Mouse (Mus musculus) testis, adult 2 months (tissue): ENCODE results near the gene Daw1. TPM values are rescaled to one million over a fixed set of nuclear protein-coding genes. Genes with fewer than 3 reads are reported as not detected.

ENCODE experiments used
- H3K27ac ChIP-seq: fragments of 200-500 bp; 2 replicates; pipeline ENCODE4 v1.5.1; 2012; ENCODE audit warnings: low read depth, low read length; ENCODE audit not compliant: control insufficient read depth, insufficient read depth
- H3K27me3 ChIP-seq: fragments of 200-500 bp; 2 replicates; pipeline ENCODE4 v1.6.1; 2012; ENCODE audit warnings: mild to moderate bottlenecking, low read length, moderate library complexity; ENCODE audit not compliant: control insufficient read depth, insufficient read depth
- H3K36me3 ChIP-seq: fragments of 200-500 bp; 2 replicates; pipeline ENCODE4 v1.6.1; 2012; ENCODE audit warnings: mild to moderate bottlenecking, low read length; ENCODE audit not compliant: control insufficient read depth, insufficient read depth
- H3K4me1 ChIP-seq: fragments of 200-500 bp; 2 replicates; pipeline ENCODE4 v1.6.1; 2012; ENCODE audit warnings: low read length; ENCODE audit not compliant: control insufficient read depth, insufficient read depth
- H3K4me3 ChIP-seq: fragments of 200-500 bp; 2 replicates; pipeline ENCODE4 v1.5.1; 2012; ENCODE audit warnings: low read depth, mild to moderate bottlenecking, low read length, moderate library complexity, mixed read lengths; ENCODE audit not compliant: control insufficient read depth
- CTCF ChIP-seq: fragments of 200-500 bp; IDR thresholded peaks from 2 replicates; pipeline ENCODE4 v1.5.1; 2012; ENCODE audit warnings: low read depth, mild to moderate bottlenecking, inconsistent platforms, low read length, moderate library complexity; ENCODE audit not compliant: control insufficient read depth, insufficient read depth, insufficient replicate concordance
- POLR2A ChIP-seq: fragments of 200-500 bp; IDR thresholded peaks from 2 replicates; pipeline ENCODE4 v1.6.1; 2012; ENCODE audit warnings: low read depth, mild to moderate bottlenecking, inconsistent platforms, low read length, moderate library complexity; ENCODE audit not compliant: control insufficient read depth
- polyA plus RNA-seq: library from polyadenylated mRNA; depleted of rRNA; stranded (reverse); fragments of >200 nt; gene quantifications from 2 replicates; pipeline ENCODE4 v1.2.3, GENCODE M21; 2012

Daw1 gene
- polyA plus RNA-seq, 1 experiment, result 33.8 TPM

DNA sequence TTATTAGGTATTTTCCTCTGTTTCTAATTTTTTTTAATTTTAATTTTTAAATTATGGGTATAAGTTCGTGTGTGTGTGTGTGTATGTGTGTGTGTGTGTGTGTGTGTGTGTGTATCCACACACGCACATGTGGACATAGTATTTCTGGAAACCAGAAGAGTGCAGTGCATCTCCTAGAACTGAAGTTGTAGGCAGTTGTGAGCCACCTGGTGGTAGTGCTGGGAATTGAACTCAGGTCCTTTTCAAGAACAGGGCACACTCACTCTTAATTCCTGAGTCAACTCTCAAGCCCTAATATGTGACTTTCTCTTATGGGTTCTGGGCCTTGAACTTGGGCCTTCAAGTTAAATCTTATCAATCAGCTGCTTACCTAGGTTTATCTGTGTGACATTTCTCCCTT is 27.6 kb downstream of the Daw1 start:
- Histone ChIP-seq H3K4me3 (no peak overlapping the region), H3K36me3 (no peaks in the 10 kb centered on the region), H3K27me3 (no peaks in the 10 kb centered on the region), H3K4me1 (no peaks in the 10 kb centered on the region), H3K27ac (no peak overlapping the region)
- TF ChIP-seq POLR2A, result no peak
- TF ChIP-seq CTCF, result no peak

DNA sequence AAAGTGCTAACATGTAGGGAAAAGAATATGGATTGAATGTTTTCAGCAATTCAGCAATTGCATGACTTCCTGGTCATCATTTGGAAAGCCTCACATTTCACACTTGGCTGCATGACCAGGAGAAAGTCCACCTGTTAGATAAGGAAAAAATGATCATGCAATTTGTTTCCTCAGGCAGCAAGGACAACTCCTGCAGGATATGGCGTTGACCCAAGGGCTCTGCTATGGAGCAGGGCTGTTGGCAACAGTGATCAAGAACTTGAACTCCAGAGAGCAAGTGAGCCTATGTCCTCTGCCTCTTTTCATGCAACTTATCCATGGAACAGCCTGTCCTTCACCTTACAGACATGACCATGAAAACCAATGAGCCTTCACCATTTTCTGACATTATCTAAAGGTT is 50.4 kb downstream of the Daw1 start:
- Histone ChIP-seq H3K4me3 (no peak overlapping the region; the same call in 1 of the 2 replicates), H3K27me3 (no peaks in the 10 kb centered on the region), H3K4me1 (peaks cover 4% of the 10 kb centered on the region; the same call in 1 of the 2 replicates), H3K36me3 (no peaks in the 10 kb centered on the region), H3K27ac (no peak overlapping the region)
- TF ChIP-seq POLR2A, result no peak
- TF ChIP-seq CTCF, result no peak

DNA sequence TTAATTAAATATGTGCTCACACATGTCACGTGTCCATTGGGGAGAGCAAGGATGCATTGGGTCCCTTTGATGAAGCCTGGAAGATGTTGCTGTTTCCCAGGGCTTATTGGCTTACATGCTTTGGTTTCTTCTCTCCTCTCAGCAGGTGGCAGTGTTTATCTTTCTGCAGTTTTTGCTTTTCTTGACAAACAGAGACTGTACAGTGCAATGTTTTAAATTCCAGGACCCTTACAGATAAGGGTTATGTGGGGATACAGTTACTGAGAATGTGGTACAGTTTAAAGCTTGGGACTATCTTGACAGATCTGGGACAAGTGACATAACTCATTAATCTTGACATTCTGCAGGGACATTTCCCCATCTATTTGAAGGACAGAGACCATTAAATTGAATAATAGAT is 58.7 kb downstream of the Daw1 start:
- Histone ChIP-seq H3K27ac (no peak overlapping the region), H3K4me1 (peaks cover 4% of the 10 kb centered on the region; the same call in 1 of the 2 replicates), H3K27me3 (no peaks in the 10 kb centered on the region), H3K36me3 (no peaks in the 10 kb centered on the region), H3K4me3 (no peak overlapping the region)
- no peak for TF ChIP-seq CTCF
- no peak for TF ChIP-seq POLR2A

DNA sequence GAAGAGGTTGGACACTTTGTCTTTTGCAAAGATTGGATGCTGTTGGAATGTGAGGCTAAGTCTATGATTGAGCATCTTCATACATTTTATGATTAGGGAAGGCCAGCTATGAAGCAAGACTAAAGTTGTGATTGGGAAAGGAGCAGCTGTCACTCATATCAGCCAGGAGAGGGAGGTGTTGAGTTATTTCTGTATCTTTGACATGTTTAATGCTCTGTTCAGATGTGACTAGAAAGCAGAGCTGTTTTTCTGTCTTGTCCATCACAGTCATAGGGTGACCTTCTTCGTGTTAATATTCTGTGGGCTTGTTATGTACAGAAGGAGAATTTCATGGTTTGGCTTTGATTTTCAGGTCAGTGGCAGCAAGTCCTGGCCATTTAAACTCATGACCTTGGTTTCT is 63.5 kb downstream of the Daw1 start:
- no peaks in the 10 kb centered on the region for H3K4me1 ChIP-seq
- no peak overlapping the region for H3K27ac ChIP-seq
- H3K4me3 ChIP-seq, result no peak overlapping the region
- no peak for TF ChIP-seq POLR2A
- TF ChIP-seq CTCF, result no peak
- H3K36me3 ChIP-seq, result no peaks in the 10 kb centered on the region
- H3K27me3 ChIP-seq, result no peaks in the 10 kb centered on the region

DNA sequence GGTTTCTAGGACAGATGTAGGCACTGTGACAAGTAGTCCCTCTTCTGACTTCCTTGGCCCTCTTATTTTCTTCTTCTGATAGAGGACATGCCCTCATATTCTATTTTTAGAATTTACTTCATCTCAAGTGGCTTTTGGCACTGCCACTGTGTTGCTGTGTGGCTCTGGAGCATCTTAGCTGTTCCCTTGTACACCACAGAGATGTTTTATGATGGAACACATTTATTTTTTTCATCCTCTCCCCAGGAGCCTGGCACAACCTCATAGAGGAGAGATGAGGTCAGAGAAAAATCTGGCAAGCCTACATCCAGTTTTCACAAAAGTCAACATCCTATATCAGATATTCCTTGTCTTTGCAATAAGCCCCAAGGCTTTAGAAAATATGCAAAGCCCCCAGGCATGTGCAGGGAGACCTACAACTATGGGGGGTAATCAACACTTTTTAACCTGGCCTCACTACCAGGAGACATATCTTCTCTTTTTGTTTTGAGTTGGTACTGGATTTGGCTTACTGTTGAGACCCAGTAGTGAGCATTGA is 64.9 kb downstream of the Daw1 start:
- Histone ChIP-seq H3K27ac (no peak overlapping the region), H3K36me3 (no peaks in the 10 kb centered on the region), H3K4me1 (no peaks in the 10 kb centered on the region), H3K27me3 (no peaks in the 10 kb centered on the region), H3K4me3 (no peak overlapping the region)
- TF ChIP-seq CTCF, result no peak
- TF ChIP-seq POLR2A, result no peak

DNA sequence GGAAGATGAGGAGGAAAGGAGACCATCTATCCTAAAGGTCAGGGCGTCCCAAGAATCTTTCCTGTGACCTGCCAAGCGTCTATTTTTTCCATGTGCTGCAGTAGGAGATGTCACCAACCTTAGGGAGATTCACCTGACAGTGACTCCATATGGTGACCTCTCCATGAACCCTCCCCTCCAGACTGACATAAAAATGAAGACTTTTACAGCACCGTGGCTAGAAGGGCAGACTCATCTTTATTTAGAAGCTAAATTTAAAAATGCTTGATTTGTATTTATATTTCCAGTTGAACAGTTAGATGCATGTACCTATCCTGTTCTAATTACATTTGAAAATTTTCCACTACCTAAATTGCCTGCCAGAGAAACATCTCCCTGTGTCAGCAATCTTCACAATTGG is 68.4 kb downstream of the Daw1 start:
- H3K27me3 ChIP-seq, result no peaks in the 10 kb centered on the region
- no peak for TF ChIP-seq POLR2A
- no peak for TF ChIP-seq CTCF
- no peaks in the 10 kb centered on the region for H3K36me3 ChIP-seq
- H3K4me3 ChIP-seq, result no peak overlapping the region
- H3K27ac ChIP-seq, result no peak overlapping the region
- no peaks in the 10 kb centered on the region for H3K4me1 ChIP-seq

DNA sequence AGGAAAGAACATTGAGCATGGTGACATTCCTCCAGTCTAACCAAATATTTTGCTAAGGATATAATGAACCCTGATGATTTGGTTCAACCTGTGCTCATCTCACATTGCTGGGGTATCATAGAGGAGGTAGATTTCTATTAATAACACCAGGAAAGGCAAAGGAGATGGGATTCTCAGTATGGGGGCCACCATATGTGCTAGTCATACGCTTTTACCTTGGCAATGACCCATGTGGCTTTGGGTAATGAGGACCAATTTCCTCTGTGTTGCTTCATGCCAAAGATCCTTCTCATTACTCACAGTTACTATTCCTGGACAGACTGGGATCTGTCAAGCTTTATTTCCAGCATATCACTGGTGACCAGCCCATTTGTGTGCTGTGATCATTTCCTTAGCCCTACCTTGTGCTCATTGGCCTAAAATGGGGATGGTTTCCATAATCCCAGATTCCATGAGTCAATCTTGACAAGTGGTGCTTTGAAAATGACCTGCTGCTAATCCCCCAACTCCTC is 88.7 kb downstream of the Daw1 start:
- H3K4me1 ChIP-seq, result no peaks in the 10 kb centered on the region
- no peak for TF ChIP-seq POLR2A
- TF ChIP-seq CTCF, result no peak
- H3K36me3 ChIP-seq, result no peaks in the 10 kb centered on the region
- no peak overlapping the region for H3K27ac ChIP-seq
- H3K4me3 ChIP-seq, result no peak overlapping the region
- H3K27me3 ChIP-seq, result no peaks in the 10 kb centered on the region
